Mouse (Mus musculus): ENCODE data around the gene BC024978. TPM values are rescaled to one million over a fixed set of nuclear protein-coding genes. Genes with fewer than 3 reads are reported as not detected.

BC024978 gene
- polyA plus RNA-seq, 2 experiments: 3.6 to 12.9 TPM

DNA sequence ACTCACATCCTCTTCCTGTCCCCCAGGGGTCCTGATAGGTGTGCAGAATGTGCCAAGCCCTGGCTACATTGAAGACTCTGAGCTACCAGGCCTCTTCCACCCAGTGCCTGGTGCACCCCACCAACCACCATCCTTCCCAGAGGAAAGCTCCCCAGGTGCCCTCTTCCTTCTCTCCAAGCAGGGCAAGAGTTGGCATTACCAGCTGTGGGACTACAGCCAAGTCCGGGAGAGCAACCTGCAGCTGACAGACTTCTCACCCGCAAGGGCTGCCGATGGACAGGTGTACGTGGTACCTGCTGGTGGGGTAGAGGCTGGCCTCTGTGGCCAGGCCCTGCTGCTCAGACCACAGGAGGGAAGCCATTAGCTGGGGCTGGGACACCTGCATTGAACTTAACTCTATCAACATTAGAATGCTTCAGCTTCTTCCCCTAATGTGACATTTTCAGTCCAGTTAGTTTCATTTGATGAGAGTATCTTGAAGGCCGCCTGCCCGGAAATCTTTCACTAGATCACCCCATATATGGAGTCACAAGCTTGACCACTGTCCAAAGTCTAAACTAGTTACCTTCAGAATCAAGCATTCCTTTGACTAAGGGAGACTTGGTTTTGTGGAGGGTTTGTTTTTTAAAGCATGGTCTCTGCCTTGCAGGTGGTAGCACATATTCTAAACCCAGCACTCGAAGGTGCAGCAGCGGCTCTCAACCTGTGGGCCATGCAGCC, 8.3 kb downstream of the BC024978 start:
- 97% methylated on average over 8 of the region's 8 CpGs for WGBS
- ATAC-seq (ENCODE audit: low FRiP score, low read depth) (no peak), DNase-seq (ENCODE audit: low spot score) (no peak)
- no peak for TF ChIP-seq POLR2A (IDR thresholded peaks at IDR 0.05; ENCODE audit: borderline replicate concordance, extremely low read depth, insufficient read depth, insufficient read length)
- H3K4me2 ChIP-seq (replicated peaks; ENCODE audit: low read depth, low read length, severe bottlenecking): no peak overlapping the region
- H3K4me3 ChIP-seq (replicated peaks; ENCODE audit: low read length): no peak overlapping the region
- no peak overlapping the region for H3K9ac ChIP-seq (ENCODE audit: low read depth, low read length, severe bottlenecking)
- H3K9me3 ChIP-seq (ENCODE audit: control insufficient read depth, low read length): no peaks in the 10 kb centered on the region
- H3K36me3 ChIP-seq (ENCODE audit: control insufficient read depth, insufficient read depth, low read length): peaks cover 51% of the 10 kb centered on the region
- H3K27me3 ChIP-seq (ENCODE audit: control insufficient read depth, insufficient read depth, low read length): no peaks in the 10 kb centered on the region
- no peak overlapping the region for H3K27ac ChIP-seq (replicated peaks; ENCODE audit: low read depth, low read length)
- no peaks in the 10 kb centered on the region for H3K4me1 ChIP-seq (ENCODE audit: control insufficient read depth, insufficient read depth, low read length)

DNA sequence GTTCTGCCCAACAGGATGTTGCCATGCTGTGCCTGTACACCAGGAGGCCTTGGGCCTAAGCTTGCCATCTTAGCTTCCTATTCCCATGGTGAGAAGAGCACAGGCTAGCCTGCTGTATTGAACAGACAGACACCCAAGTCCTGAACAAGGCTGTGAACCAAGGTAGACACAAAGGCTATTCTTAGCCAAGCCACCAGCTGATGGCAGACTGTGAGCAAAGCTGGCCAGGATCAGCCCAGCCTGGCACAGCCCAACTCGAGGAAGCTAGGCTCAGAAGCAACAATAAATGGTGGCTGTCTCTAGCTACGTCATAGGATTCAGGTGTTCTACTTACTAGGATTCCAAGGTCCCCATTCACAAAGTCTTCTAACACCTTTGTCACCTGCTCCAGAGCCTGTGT, 17.0 kb downstream of the BC024978 start:
- H3K36me3 ChIP-seq (ENCODE audit: control insufficient read depth, insufficient read depth, low read length): peaks cover 91% of the 10 kb centered on the region

DNA sequence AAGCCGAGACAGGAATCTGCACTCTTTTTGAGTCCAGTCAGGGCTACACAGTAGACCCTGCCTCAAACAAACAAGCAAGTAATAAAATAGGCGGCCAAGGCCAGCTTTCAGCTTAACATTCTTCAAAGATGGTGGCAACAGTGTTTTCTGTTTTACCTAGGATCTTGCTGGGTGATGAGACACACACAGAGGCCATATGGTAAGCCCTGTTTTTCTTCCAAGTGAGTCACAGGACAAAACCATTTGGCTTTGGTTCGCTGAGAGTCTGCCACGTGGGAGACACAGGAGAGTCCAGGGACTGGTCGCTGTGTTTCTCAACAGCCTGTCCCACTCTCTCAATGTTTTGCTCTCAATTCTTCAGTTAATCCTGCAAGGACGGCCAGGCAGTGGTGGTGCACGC, 23.0 kb downstream of the BC024978 start:
- Histone ChIP-seq H3K9ac (ENCODE audit: low read depth, low read length, severe bottlenecking) (no peak overlapping the region), H3K4me2 (replicated peaks; ENCODE audit: low read depth, low read length, severe bottlenecking) (no peak overlapping the region), H3K9me3 (ENCODE audit: control insufficient read depth, low read length) (no peaks in the 10 kb centered on the region), H3K27me3 (ENCODE audit: control insufficient read depth, insufficient read depth, low read length) (no peaks in the 10 kb centered on the region), H3K36me3 (ENCODE audit: control insufficient read depth, insufficient read depth, low read length) (peaks cover 56% of the 10 kb centered on the region), H3K27ac (replicated peaks; ENCODE audit: low read depth, low read length) (no peak overlapping the region), H3K4me3 (replicated peaks; ENCODE audit: low read length) (no peak overlapping the region), H3K4me1 (ENCODE audit: control insufficient read depth, insufficient read depth, low read length) (no peaks in the 10 kb centered on the region)
- DNase-seq (ENCODE audit: low spot score): no peak
- TF ChIP-seq POLR2A (IDR thresholded peaks at IDR 0.05; ENCODE audit: borderline replicate concordance, extremely low read depth, insufficient read depth, insufficient read length): no peak
- ATAC-seq (ENCODE audit: low FRiP score, low read depth): no peak
- WGBS: 80% methylated on average over 7 of the region's 7 CpGs

More for the DNA sequence above, 17.0 kb downstream of the BC024978 start:
- Histone ChIP-seq H3K9me3 (ENCODE audit: control insufficient read depth, low read length) (no peaks in the 10 kb centered on the region), H3K4me1 (ENCODE audit: control insufficient read depth, insufficient read depth, low read length) (no peaks in the 10 kb centered on the region), H3K27ac (replicated peaks; ENCODE audit: low read depth, low read length) (no peak overlapping the region), H3K4me2 (replicated peaks; ENCODE audit: low read depth, low read length, severe bottlenecking) (no peak overlapping the region), H3K9ac (ENCODE audit: low read depth, low read length, severe bottlenecking) (no peak overlapping the region), H3K27me3 (ENCODE audit: control insufficient read depth, insufficient read depth, low read length) (no peaks in the 10 kb centered on the region), H3K4me3 (replicated peaks; ENCODE audit: low read length) (no peak overlapping the region)
- DNase-seq (ENCODE audit: low spot score) (no peak), ATAC-seq (ENCODE audit: low FRiP score, low read depth) (no peak)
- WGBS: 89% methylated on average over 2 of the region's 2 CpGs
- no peak for TF ChIP-seq POLR2A (IDR thresholded peaks at IDR 0.05; ENCODE audit: borderline replicate concordance, extremely low read depth, insufficient read depth, insufficient read length)

DNA sequence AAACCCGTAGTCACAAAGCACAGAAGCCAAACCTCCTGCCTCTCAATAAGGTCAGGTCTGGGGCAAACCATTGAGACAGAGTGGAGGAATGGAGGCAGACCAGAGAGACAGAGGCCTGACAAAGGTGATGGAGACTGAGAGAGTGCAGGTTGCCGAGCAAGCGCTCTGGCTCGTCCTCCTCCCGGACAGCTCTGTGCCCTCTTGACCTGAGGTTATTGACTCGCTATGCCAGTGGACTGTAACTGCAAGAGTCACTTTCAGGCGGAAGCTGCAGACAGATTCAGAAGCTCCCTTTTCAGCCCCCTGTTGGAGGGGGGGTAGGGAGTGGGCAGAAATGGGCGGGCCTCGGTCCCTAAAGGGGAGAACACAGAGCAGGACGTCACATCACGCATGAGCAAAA, 24.4 kb downstream of the BC024978 start:
- Histone ChIP-seq H3K36me3 (ENCODE audit: control insufficient read depth, insufficient read depth, low read length) (peaks cover 46% of the 10 kb centered on the region), H3K27ac (replicated peaks; ENCODE audit: low read depth, low read length) (no peak overlapping the region), H3K27me3 (ENCODE audit: control insufficient read depth, insufficient read depth, low read length) (no peaks in the 10 kb centered on the region), H3K4me2 (replicated peaks; ENCODE audit: low read depth, low read length, severe bottlenecking) (no peak overlapping the region), H3K4me1 (ENCODE audit: control insufficient read depth, insufficient read depth, low read length) (peaks cover 5% of the 10 kb centered on the region), H3K9ac (ENCODE audit: low read depth, low read length, severe bottlenecking) (no peak overlapping the region), H3K4me3 (replicated peaks; ENCODE audit: low read length) (no peak overlapping the region), H3K9me3 (ENCODE audit: control insufficient read depth, low read length) (no peaks in the 10 kb centered on the region)
- DNase-seq (ENCODE audit: low spot score) (no peak), ATAC-seq (ENCODE audit: low FRiP score, low read depth) (no peak)
- 78% methylated on average over 11 of the region's 11 CpGs for WGBS
- no peak for TF ChIP-seq POLR2A (IDR thresholded peaks at IDR 0.05; ENCODE audit: borderline replicate concordance, extremely low read depth, insufficient read depth, insufficient read length)

DNA sequence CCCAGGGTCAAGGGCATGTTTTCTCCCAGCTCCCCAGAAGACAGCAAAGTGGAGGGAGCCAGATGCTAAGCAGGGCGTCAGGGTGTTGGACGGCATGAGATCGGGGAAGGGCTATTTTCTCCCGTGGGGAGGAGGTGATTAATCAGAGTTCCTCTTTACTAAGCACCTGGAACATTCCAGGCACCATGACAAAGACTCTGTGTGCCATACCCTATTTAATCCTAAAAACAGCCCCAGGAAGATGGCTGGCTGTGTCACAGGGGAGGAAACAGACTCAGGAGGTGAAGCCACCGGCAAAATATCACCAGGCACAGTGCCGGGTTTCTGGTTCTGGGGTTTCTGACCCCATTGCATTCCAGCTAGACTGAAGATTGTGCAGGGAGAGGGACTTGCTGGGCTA, 26.4 kb downstream of the BC024978 start:
- Histone ChIP-seq H3K4me1 (ENCODE audit: control insufficient read depth, insufficient read depth, low read length) (peaks cover 25% of the 10 kb centered on the region), H3K27me3 (ENCODE audit: control insufficient read depth, insufficient read depth, low read length) (no peaks in the 10 kb centered on the region), H3K4me3 (replicated peaks; ENCODE audit: low read length) (no peak overlapping the region), H3K9me3 (ENCODE audit: control insufficient read depth, low read length) (no peaks in the 10 kb centered on the region), H3K36me3 (ENCODE audit: control insufficient read depth, insufficient read depth, low read length) (peaks cover 27% of the 10 kb centered on the region), H3K27ac (replicated peaks; ENCODE audit: low read depth, low read length) (no peak overlapping the region), H3K9ac (ENCODE audit: low read depth, low read length, severe bottlenecking) (no peak overlapping the region), H3K4me2 (replicated peaks; ENCODE audit: low read depth, low read length, severe bottlenecking) (no peak overlapping the region)
- ATAC-seq (ENCODE audit: low FRiP score, low read depth): no peak
- DNase-seq (ENCODE audit: low spot score): no peak
- 73% methylated on average over 6 of the region's 6 CpGs for WGBS
- TF ChIP-seq POLR2A (IDR thresholded peaks at IDR 0.05; ENCODE audit: borderline replicate concordance, extremely low read depth, insufficient read depth, insufficient read length): no peak

All from limb, embryonic 14.5 days (tissue).